Mouse (Mus musculus): Measurements from ENCODE around the gene Pax7. TPM values are rescaled to one million over a fixed set of nuclear protein-coding genes. Genes with fewer than 3 reads are reported as not detected.

Pax7 gene
- total and polyA plus RNA-seq, 3 experiments: not detected

DNA sequence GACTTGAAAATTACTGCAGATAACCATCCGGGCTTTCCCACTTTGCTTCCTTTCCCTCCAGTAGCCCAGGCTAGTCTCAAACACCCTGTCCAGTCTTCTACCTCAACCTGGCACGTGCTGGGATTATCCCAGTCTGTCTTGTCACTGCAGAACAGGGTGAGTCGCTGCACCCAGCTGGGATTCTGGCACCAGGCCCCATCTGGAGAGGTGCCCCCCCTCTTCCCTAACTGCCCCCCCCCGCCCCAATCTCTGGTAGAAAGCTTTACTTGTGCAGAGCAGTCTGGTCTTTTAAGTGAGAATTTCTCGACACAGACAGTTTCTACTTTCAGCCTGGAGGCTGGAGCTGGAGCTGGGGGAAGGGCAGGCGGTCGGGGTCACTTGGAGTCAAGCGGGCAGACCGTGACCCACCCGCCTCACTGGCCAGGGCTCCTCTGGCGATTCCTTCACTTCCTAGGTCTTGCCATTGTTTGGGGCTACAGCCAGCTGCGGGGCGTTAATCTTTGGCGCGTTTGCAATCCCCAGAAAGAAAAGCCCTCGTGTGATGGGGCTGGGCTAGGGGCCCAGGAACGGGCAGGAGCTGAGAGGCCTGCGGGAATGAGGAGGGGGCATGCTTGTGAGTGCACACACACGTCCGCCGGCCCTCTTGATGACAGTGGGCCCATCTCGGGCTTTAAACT is 22.4 kb downstream of the Pax7 start:
- Histone ChIP-seq H3K9ac (ENCODE audit: control insufficient read depth, low read depth, low read length, poor library complexity, severe bottlenecking) (no peak overlapping the region), H3K36me3 (ENCODE audit: control insufficient read depth in 1 of 2, insufficient read depth in 2 of 2, low read length in 2 of 2) (no peaks in the 10 kb centered on the region), H3K4me3 (ENCODE audit: control insufficient read depth in 1 of 2, insufficient read depth in 1 of 2, low read depth in 2 of 2, low read length in 2 of 2) (no peak overlapping the region), H3K9me3 (replicated peaks; ENCODE audit: insufficient read depth, low read length) (no peaks in the 10 kb centered on the region), H3K27ac (ENCODE audit: control insufficient read depth, low read depth, low read length) (no peak overlapping the region), H3K79me2 (ENCODE audit: control insufficient read depth, insufficient read depth, low read length, poor library complexity) (no peaks in the 10 kb centered on the region), H3K27me3 (ENCODE audit: control insufficient read depth in 1 of 2, insufficient read depth in 2 of 2, low read length in 2 of 2) (no peaks in the 10 kb centered on the region), H3K4me1 (ENCODE audit: control insufficient read depth in 1 of 2, insufficient read depth in 2 of 2, low read length in 2 of 2) (no peaks in the 10 kb centered on the region)
- TF ChIP-seq NRF1 (IDR thresholded peaks at IDR 0.05; ENCODE audit: insufficient read depth, low read depth, low read length, poor library complexity, severe bottlenecking) (no peak), UBTF (IDR thresholded peaks at IDR 0.05; ENCODE audit: borderline replicate concordance, insufficient read depth, low read depth, low read length) (no peak), ELF1 (IDR thresholded peaks at IDR 0.05; ENCODE audit: low read depth, low read length) (no peak), POLR2AphosphoS5 (IDR thresholded peaks at IDR 0.05; ENCODE audit: borderline replicate concordance, low read depth, low read length) (no peak), SMC3 (IDR thresholded peaks at IDR 0.05; ENCODE audit: low read depth, low read length) (no peak), EP300 (IDR thresholded peaks at IDR 0.05; ENCODE audit: low read depth in 1 of 2, low read length in 2 of 2) (no peak), ETS1 (IDR thresholded peaks at IDR 0.05; ENCODE audit: low read depth, low read length) (no peak), USF2 (IDR thresholded peaks at IDR 0.05; ENCODE audit: borderline replicate concordance in 1 of 2, insufficient read depth in 1 of 2, low read depth in 1 of 2, low read length in 2 of 2) (no peak), NELFE (IDR thresholded peaks at IDR 0.05; ENCODE audit: low read depth, low read length) (no peak), RCOR1 (IDR thresholded peaks at IDR 0.05; ENCODE audit: low read depth, low read length) (no peak), ZKSCAN1 (IDR thresholded peaks at IDR 0.05; ENCODE audit: low read depth, low read length) (no peak), JUND (IDR thresholded peaks at IDR 0.05; ENCODE audit: low read depth, low read length) (no peak), MYB (IDR thresholded peaks at IDR 0.05; ENCODE audit: low read depth, low read length) (no peak), TCF12 (IDR thresholded peaks at IDR 0.05; ENCODE audit: low read depth, low read length) (no peak), RAD21 (IDR thresholded peaks at IDR 0.05; ENCODE audit: low read depth, low read length) (no peak), E2F4 (IDR thresholded peaks at IDR 0.05; ENCODE audit: borderline replicate concordance, low read depth, low read length) (no peak)
- no peak for DNase-seq (ENCODE audit: low read depth, low spot score)

DNA sequence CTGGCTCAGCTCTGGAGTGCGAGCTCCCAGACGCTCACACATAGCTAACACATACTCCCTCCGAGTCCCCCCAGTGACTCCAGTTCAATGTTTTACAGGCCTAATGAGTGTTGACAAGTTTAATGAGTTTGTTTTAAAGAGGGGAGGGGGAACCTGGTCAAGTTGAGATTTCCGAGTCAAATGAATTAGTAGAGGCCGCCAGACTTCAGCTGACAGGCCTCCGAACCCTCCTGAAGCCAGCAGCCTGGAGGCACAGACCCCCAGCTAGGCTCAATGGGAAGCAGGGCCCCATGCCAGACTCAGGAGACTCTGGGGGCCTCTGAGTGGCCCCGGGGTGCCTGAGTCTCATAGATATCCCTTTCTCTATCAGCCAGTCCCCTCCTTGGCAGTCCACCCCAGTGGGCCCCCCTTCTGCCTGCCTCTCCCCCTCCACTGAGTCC is 23.9 kb downstream of the Pax7 start:
- H3K4me1 ChIP-seq (ENCODE audit: control insufficient read depth in 1 of 2, insufficient read depth in 2 of 2, low read length in 2 of 2): no peaks in the 10 kb centered on the region
- H3K9me3 ChIP-seq (replicated peaks; ENCODE audit: insufficient read depth, low read length): no peaks in the 10 kb centered on the region
- H3K36me3 ChIP-seq (ENCODE audit: control insufficient read depth in 1 of 2, insufficient read depth in 2 of 2, low read length in 2 of 2): no peaks in the 10 kb centered on the region
- TF ChIP-seq USF1 (IDR thresholded peaks at IDR 0.05; ENCODE audit: low read depth, low read length): no peak
- no peak for TF ChIP-seq TAL1 (IDR thresholded peaks at IDR 0.05; ENCODE audit: low read length)
- TF ChIP-seq KAT2A (conservative IDR thresholded peaks at IDR 0.05; ENCODE audit: low read depth, low read length): no peak
- no peak for TF ChIP-seq POLR2A (IDR thresholded peaks at IDR 0.05; ENCODE audit: control insufficient read depth in 1 of 2, insufficient read depth in 1 of 2, low read depth in 1 of 2, low read length in 2 of 2, poor library complexity in 1 of 2)
- TF ChIP-seq MAFK (IDR thresholded peaks at IDR 0.05; ENCODE audit: borderline replicate concordance, low read depth, low read length): no peak
- TF ChIP-seq BHLHE40 (IDR thresholded peaks at IDR 0.05; ENCODE audit: borderline replicate concordance, low read depth, low read length): no peak
- no peak for TF ChIP-seq ELF1 (IDR thresholded peaks at IDR 0.05; ENCODE audit: low read depth, low read length)
- TF ChIP-seq ETS1 (IDR thresholded peaks at IDR 0.05; ENCODE audit: low read depth, low read length): no peak
- TF ChIP-seq POLR2AphosphoS2 (IDR thresholded peaks at IDR 0.05; ENCODE audit: low read length): no peak
- no peak for TF ChIP-seq CHD1 (IDR thresholded peaks at IDR 0.05; ENCODE audit: low read depth, low read length)
- no peak for DNase-seq (ENCODE audit: low read depth, low spot score)
- no peaks in the 10 kb centered on the region for H3K79me2 ChIP-seq (ENCODE audit: control insufficient read depth, insufficient read depth, low read length, poor library complexity)
- no peak overlapping the region for H3K9ac ChIP-seq (ENCODE audit: control insufficient read depth, low read depth, low read length, poor library complexity, severe bottlenecking)
- H3K4me3 ChIP-seq (ENCODE audit: control insufficient read depth in 1 of 2, insufficient read depth in 1 of 2, low read depth in 2 of 2, low read length in 2 of 2): no peak overlapping the region
- no peak overlapping the region for H3K27ac ChIP-seq (ENCODE audit: control insufficient read depth, low read depth, low read length)
- H3K27me3 ChIP-seq (ENCODE audit: control insufficient read depth in 1 of 2, insufficient read depth in 2 of 2, low read length in 2 of 2): no peaks in the 10 kb centered on the region
